Mouse (Mus musculus) heart, embryonic 10.5 days (tissue): ENCODE results near the gene Ftsj3. TPM values are rescaled to one million over a fixed set of nuclear protein-coding genes. Genes with fewer than 3 reads are reported as not detected.
"Not testable (repeated sequence)": the region's sequence is repeated elsewhere in the genome, so short reads cannot be mapped to it uniquely, and the experiment has no call there.

Experiments
- DNase-seq: peaks from one replicate; pipeline ENCODE4 v3.0.0-alpha.2; 2017; ENCODE audit warnings: low spot score
- H3K27ac ChIP-seq: fragments of 300-500 bp; sonication (generic); 2 replicates; pipeline ENCODE4 v1.5.1; 2016; ENCODE audit warnings: mild to moderate bottlenecking
- H3K27me3 ChIP-seq: fragments of 300-500 bp; sonication (generic); 2 replicates; pipeline ENCODE4 v1.6.1; 2016; ENCODE audit warnings: mild to moderate bottlenecking; ENCODE audit not compliant: poor library complexity, insufficient read depth, severe bottlenecking
- H3K36me3 ChIP-seq: fragments of 300-500 bp; sonication (generic); 2 replicates; pipeline ENCODE4 v1.6.1; 2016; ENCODE audit warnings: mild to moderate bottlenecking, moderate library complexity
- H3K4me1 ChIP-seq: fragments of 300-500 bp; sonication (generic); 2 replicates; pipeline ENCODE4 v1.6.1; 2016; ENCODE audit warnings: mild to moderate bottlenecking
- H3K4me3 ChIP-seq: fragments of 300-500 bp; sonication (generic); 2 replicates; pipeline ENCODE4 v1.5.1; 2016; ENCODE audit warnings: mild to moderate bottlenecking, moderate library complexity
- H3K9me3 ChIP-seq: fragments of 300-500 bp; sonication (generic); 2 replicates; pipeline ENCODE4 v1.6.1; 2016; ENCODE audit warnings: mild to moderate bottlenecking, moderate library complexity
- WGBS: fragments of 180-500 bp; shearing (Covaris S2); methylation state at CpG from one replicate; pipeline ENCODE4 v1.1.7; 2016; 5-methylcytosine and 5-hydroxymethylcytosine counted together
- polyA plus RNA-seq: library from polyadenylated mRNA; unstranded; fragments of >200 nt; fragmentation: Nextera tagmentation; extraction: Ambion mirVana; gene quantifications from 2 replicates; pipeline ENCODE4 v1.2.1, GENCODE M21; 2016

Gene Ftsj3
- polyA plus RNA-seq, 1 experiment from 2014 or later: 71.1 TPM

- Histone ChIP-seq H3K27ac (peak overlapping the region; percentile 97), H3K4me1 (peaks cover 21% of the 10 kb centered on the region), H3K36me3 (peaks cover 26% of the 10 kb centered on the region), H3K4me3 (peak overlapping the region; percentile 93), H3K9me3 (no peaks in the 10 kb centered on the region), H3K27me3 (no peaks in the 10 kb centered on the region)
- DNase-seq: no peak
- WGBS: 26% methylated on average over 7 of the region's 7 CpGs
Observed at GRCm38 (mm10) chr11:106215450-106215859, 40.4 kb downstream of the Ftsj3 start.

DNA sequence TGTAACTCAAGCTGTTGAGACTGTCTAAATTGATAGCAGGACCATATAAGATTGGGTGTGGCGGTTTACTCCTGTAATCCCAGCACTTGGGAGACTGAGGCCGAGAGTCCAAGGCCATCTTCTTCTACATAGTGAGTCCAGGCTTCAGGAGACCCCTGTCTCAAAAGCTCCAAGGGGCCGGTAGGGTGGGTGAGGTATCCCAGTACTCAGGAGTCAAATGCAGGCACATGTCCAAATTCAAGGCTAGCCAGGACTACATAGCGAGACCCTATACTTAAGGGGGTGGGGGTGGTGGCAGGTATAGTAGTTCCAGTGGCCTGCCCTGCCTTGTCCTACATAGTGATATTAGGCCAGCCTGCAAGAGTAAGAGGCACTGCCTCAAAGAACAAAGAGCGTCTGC lies 41.0 kb downstream of the Ftsj3 start:
- no peak for DNase-seq
- Histone ChIP-seq H3K9me3 (no peaks in the 10 kb centered on the region), H3K4me3 (peak overlapping the region; percentile 93), H3K36me3 (peaks cover 32% of the 10 kb centered on the region), H3K27ac (0 out of 2 replicates have a peak overlapping the region, but pooled peaks have one; percentile 97), H3K4me1 (peaks cover 21% of the 10 kb centered on the region), H3K27me3 (no peaks in the 10 kb centered on the region)
- WGBS: 87% methylated on average over 5 of the region's 5 CpGs

DNA sequence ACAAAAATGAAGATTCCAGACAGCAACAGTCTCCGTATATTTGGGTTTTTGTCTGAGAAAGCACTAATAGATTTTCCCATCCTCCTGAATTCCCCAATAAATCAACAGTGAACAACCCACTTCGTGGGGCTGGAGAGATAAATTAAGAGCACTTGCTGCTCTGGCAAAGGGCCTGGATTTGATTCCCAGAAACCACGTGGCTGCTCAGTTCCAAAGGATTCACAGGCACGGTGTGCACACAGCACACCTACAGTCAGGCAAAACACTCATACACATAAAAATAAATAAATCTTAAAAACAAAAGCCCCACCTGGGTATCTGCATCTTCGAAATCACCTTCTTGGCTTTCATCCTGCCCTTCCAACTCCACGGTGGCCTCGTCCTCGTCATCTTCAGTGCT lies 43.1 kb downstream of the Ftsj3 start:
- DNase-seq: no peak
- H3K4me1 ChIP-seq: peaks cover 11% of the 10 kb centered on the region; the same call in 1 of the 2 replicates
- H3K27me3 ChIP-seq: no peaks in the 10 kb centered on the region
- peaks cover 52% of the 10 kb centered on the region for H3K36me3 ChIP-seq
- 92% methylated on average over 8 of the region's 8 CpGs for WGBS
- no peak overlapping the region for H3K4me3 ChIP-seq
- no peak overlapping the region for H3K27ac ChIP-seq
- no peaks in the 10 kb centered on the region for H3K9me3 ChIP-seq

DNA sequence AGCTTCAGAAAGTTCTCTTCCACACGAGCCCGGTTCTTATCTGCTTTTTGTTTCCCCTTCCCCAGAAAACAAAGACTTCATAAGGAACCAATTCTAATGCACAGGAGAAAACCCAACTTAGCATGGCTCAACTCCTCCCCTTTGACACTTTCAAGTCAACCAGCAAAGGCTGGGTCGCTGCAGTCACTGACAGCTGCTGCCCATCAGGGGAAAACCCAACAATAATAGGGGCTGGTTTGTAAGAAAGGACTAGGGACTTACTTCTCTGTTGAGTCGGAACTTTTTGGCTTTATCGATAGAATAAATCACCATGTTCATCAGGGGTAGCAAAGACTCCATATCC lies 53.8 kb downstream of the Ftsj3 start, which contains the start of gene Strada:
Gene Strada (minus strand): TSS at position 46 of the 343 bp plus-strand sequence.
- H3K27ac ChIP-seq: no peak within 1 kb of the TSS
- H3K36me3 ChIP-seq: peaks cover 80% of the 10 kb centered on the region
- H3K4me1 ChIP-seq: no peaks in the 10 kb centered on the region
- H3K9me3 ChIP-seq: no peaks in the 10 kb centered on the region
- H3K4me3 ChIP-seq: no peak within 1 kb of the TSS
- DNase-seq: no peak
- 76% methylated on average over 5 of the region's 5 CpGs for WGBS
- no peaks in the 10 kb centered on the region for H3K27me3 ChIP-seq

DNA sequence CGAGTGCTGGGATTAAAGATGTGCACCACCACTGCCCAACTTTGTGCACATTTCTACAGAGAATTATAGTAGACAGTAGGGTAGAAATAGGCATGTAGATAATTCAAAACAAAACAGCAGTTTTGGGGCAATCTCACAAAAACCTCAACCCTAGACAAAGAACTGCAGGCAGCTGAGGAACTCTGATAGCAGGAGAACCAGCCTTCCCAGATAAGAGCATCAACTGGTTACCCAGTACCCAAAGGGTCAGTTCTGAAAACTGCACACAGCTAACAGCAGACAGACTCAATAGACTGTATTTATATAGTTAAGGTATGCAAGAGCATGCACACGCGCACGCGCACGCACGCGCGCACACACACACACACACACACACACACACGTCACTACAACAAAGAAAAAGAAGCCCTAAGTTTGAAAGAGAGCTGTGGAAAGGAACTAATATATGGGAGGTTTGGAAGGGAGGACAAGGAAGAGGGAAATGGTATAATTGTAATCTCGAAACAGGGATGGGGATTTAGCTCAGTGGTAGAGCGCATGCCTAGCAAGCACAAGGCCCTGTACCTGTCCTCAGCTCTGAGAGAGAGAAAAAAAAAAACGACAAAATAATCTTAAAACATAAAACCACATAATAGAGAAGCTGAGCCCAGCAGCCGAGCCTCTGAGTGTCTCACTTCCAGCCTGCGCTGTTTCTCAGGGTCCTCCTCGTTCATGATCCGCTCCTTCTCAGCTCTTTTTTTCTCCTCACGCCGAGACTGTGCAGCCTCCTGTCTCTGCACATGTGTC lies 54.3 kb downstream of the Ftsj3 start:
- Histone ChIP-seq H3K27me3 (no peaks in the 10 kb centered on the region), H3K36me3 (peaks cover 80% of the 10 kb centered on the region), H3K27ac (no peak overlapping the region), H3K4me3 (no peak overlapping the region), H3K9me3 (no peaks in the 10 kb centered on the region), H3K4me1 (no peaks in the 10 kb centered on the region)
- WGBS: 91% methylated on average over 19 of the region's 19 CpGs
- DNase-seq: no peak

DNA sequence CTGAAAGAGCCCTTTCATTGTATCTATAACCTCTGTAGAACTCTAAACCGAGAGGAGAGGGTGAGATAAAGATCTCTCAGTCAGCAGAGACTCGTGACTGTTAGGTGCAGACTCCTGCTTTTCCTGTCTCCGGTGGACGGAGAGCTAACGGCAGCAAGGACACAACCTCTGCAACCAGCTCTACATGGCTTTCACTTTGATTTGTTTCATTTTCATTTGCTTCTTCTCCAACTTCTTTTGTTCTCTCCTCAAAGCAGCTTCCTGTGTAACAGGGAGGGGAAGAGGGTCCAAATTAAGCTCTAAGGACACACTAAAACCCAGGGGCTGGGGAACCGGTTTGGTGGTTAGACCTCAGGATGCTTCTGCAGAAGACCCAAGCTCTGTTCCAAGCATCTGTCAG lies 55.1 kb downstream of the Ftsj3 start:
- no peaks in the 10 kb centered on the region for H3K9me3 ChIP-seq
- no peak for DNase-seq
- no peaks in the 10 kb centered on the region for H3K27me3 ChIP-seq
- H3K36me3 ChIP-seq: peaks cover 80% of the 10 kb centered on the region
- H3K4me1 ChIP-seq: no peaks in the 10 kb centered on the region
- WGBS: 72% methylated on average over 6 of the region's 6 CpGs
- no peak overlapping the region for H3K27ac ChIP-seq
- no peak overlapping the region for H3K4me3 ChIP-seq

- not testable (repeated sequence) for H3K9me3 ChIP-seq, H3K27ac ChIP-seq, H3K4me3 ChIP-seq, H3K27me3 ChIP-seq, DNase-seq, H3K4me1 ChIP-seq
- 93% methylated on average over 7 of the region's 7 CpGs for WGBS
- H3K36me3 ChIP-seq: peaks cover 73% of the 10 kb centered on the region
Observed at GRCm38 (mm10) chr11:106199997-106200396, 55.9 kb downstream of the Ftsj3 start.

Other genes with a start within 250 kb of the Ftsj3 start
- 0.43 and 0.72 TPM in 2 replicates for gene Kcnh6, start 248.0 kb downstream of the Ftsj3 start, polyA plus RNA-seq
- gene Dcaf7, start 219.2 kb downstream of the Ftsj3 start, polyA plus RNA-seq: 60.4 and 69.6 TPM in 2 replicates
- 11.5 and 11.6 TPM in 2 replicates for gene Taco1, start 190.0 kb downstream of the Ftsj3 start, polyA plus RNA-seq
- gene Map3k3, start 171.5 kb downstream of the Ftsj3 start, polyA plus RNA-seq: 24.1 and 25.1 TPM in 2 replicates
- gene Gm10840, start 95.2 kb downstream of the Ftsj3 start, polyA plus RNA-seq: not detected in 2 replicates
- gene Limd2, start 95.2 kb downstream of the Ftsj3 start, polyA plus RNA-seq: 172 and 261 TPM in 2 replicates
- 26.4 and 27.4 TPM in 2 replicates for gene Strada, start 53.9 kb downstream of the Ftsj3 start, polyA plus RNA-seq
- 85.0 and 91.2 TPM in 2 replicates for gene Ccdc47, start 39.7 kb downstream of the Ftsj3 start, polyA plus RNA-seq
- gene Ddx42, start 39.2 kb downstream of the Ftsj3 start, polyA plus RNA-seq: 63.7 and 70.3 TPM in 2 replicates
- 330 and 386 TPM in 2 replicates for gene Psmc5, start 75 bp upstream of the Ftsj3 start, polyA plus RNA-seq
- gene Smarcd2, start 16.9 kb upstream of the Ftsj3 start, polyA plus RNA-seq: 20.9 and 36.2 TPM in 2 replicates
- 0.18 and 0.40 TPM in 2 replicates for gene Tcam1, start 20.6 kb upstream of the Ftsj3 start, polyA plus RNA-seq
- not detected in 2 replicates for gene Gh, start 45.8 kb upstream of the Ftsj3 start, polyA plus RNA-seq
- 0.39 and 0.87 TPM in 2 replicates for gene Cd79b, start 58.7 kb upstream of the Ftsj3 start, polyA plus RNA-seq
- 0.20 and 0.44 TPM in 2 replicates for gene Scn4a, start 97.2 kb upstream of the Ftsj3 start, polyA plus RNA-seq
- 0.11 and 0.21 TPM in 2 replicates for gene Prr29, start 109.4 kb upstream of the Ftsj3 start, polyA plus RNA-seq
- gene Icam2, start 132.0 kb upstream of the Ftsj3 start, polyA plus RNA-seq: 58.8 and 69.1 TPM in 2 replicates
- gene Ern1, start 231.8 kb upstream of the Ftsj3 start, polyA plus RNA-seq: 5.3 and 5.5 TPM in 2 replicates